13 mouse cellular contexts compared by ENCODE assay signal in the genomic region with DNA sequence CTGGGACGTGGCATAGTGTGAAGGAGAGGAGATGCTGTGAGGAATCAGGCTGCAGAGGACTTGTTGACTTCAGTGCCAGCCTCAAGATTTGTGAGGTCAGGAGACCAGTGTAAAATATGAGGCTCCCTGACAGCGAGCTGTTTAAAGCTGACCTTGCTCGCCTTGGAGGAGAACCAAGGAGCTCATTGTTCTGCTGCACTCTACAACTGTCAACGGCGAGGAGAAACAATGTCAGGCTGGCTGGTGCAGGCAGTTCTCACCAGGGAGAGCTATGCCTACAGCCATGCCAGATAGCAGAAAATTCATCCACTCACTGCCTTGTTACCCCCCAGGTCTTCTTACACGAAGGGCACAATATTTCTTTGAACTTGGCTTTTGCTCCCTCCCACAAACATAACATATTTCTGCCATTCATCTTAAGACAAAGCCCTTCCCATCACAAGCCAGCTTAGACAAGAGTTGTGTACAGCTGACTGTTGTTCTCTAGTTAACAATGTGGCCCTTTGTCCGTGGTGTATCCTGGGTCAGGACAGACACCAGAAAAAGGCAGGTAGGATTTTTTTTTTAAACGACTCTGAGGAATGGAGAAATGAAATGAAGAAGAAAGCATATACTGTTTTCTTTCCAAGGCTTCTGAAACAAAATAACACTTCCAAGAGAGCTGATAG.
A peak's percentile ranks its signal among the peaks of the same experiment; 100 is the strongest.
DNase-seq lines count a peak whose midpoint lies in the region; ATAC-seq lines count a peak whose summit lies in the region.
"Had no signal": no experiment of that assay in that cellular context is flagged by ENCODE, and none has a peak within 500 bp of the region (broad histone marks: within the 10 kb centered on the region; RNA-seq: fewer than 3 reads in every experiment).

No protein-coding gene starts in this region.

- H3K27me3 ChIP-seq in limb, embryonic 12.5 days: no peaks in the 10 kb centered on the region
- H3K27me3 ChIP-seq: heart, embryonic 12.5 days; kidney, embryonic 15.5 days; limb, embryonic 15.5 days had no signal

- H3K4me2 ChIP-seq in limb, embryonic 12.5 days: no peak overlapping the region
- H3K4me2 ChIP-seq: heart, embryonic 12.5 days; kidney, embryonic 15.5 days; limb, embryonic 15.5 days had no signal

- no peaks in the 10 kb centered on the region for H3K9me3 ChIP-seq in limb, embryonic 12.5 days
- H3K9me3 ChIP-seq: heart, embryonic 12.5 days; kidney, embryonic 15.5 days; limb, embryonic 15.5 days had no signal

- no peak overlapping the region for H3K4me3 ChIP-seq in limb, embryonic 12.5 days (replicated peaks)
- H3K4me3 ChIP-seq: heart, embryonic 12.5 days; kidney, embryonic 15.5 days; limb, embryonic 15.5 days had no signal

- no peaks in the 10 kb centered on the region for H3K36me3 ChIP-seq in limb, embryonic 12.5 days
- H3K36me3 ChIP-seq: heart, embryonic 12.5 days; kidney, embryonic 15.5 days; limb, embryonic 15.5 days had no signal

- DNase-seq in ovary, postnatal 36 days (ENCODE audit: low spot score): peak; percentile 4
- DNase-seq in ovary, postnatal 10 days (ENCODE audit: low spot score): no peak
- DNase-seq in embryo, embryonic 11.5 days (ENCODE audit: low read depth, low spot score): peak; percentile 24
- DNase-seq in yolk sac, embryonic 10.5 days (ENCODE audit: low spot score): peak; percentile 4
- DNase-seq: cerebellum, postnatal 36 days; layer of hippocampus, postnatal 36 days; lung, postnatal 36 days had no signal

- ATAC-seq in limb, embryonic 12.5 days (ENCODE audit: insufficient number of reproducible peaks, insufficient read depth, low FRiP score, low TSS enrichment, low read depth): no peak
- no peak for ATAC-seq in megakaryocyte progenitor cell, adult 5-6 weeks (replicated peaks; ENCODE audit: poor library complexity)
- ATAC-seq in cerebellum, adult (ENCODE audit: insufficient number of reproducible peaks, low FRiP score, low TSS enrichment): no peak

- 57% methylated on average over 8 of the region's 8 CpGs for WGBS in limb, embryonic 12.5 days

- no peak overlapping the region for H3K9ac ChIP-seq in limb, embryonic 12.5 days (replicated peaks)
- H3K9ac ChIP-seq: heart, embryonic 12.5 days; kidney, embryonic 15.5 days; limb, embryonic 15.5 days had no signal

- peaks cover 11% of the 10 kb centered on the region; the same call in 1 of the 2 replicates for H3K4me1 ChIP-seq in limb, embryonic 12.5 days (replicated peaks)
- H3K4me1 ChIP-seq: heart, embryonic 12.5 days; limb, embryonic 15.5 days had no signal

- peak overlapping the region; percentile 29; the same call in 1 of the 2 replicates for H3K27ac ChIP-seq in limb, embryonic 12.5 days
- H3K27ac ChIP-seq: kidney, embryonic 15.5 days; limb, embryonic 15.5 days had no signal
